Mouse (Mus musculus) hindbrain, embryonic 13.5 days (tissue): ENCODE measurements around the gene Pla2g3. TPM values are rescaled to one million over a fixed set of nuclear protein-coding genes. Genes with fewer than 3 reads are reported as not detected.

Experiments used
- ATAC-seq: fragments of 200-750 bp; cut with Nextera tagmentation; 2 replicates; pipeline ENCODE4 v1.8.0; 2017; ENCODE audit warnings: moderate TSS enrichment; ENCODE audit not compliant: low FRiP score
- H3K27ac ChIP-seq: fragments of 300-500 bp; sonication (generic); 2 replicates; pipeline ENCODE4 v1.5.1; 2015; ENCODE audit warnings: inconsistent platforms, mild to moderate bottlenecking, moderate library complexity
- H3K27me3 ChIP-seq: fragments of 300-500 bp; sonication (generic); 2 replicates; pipeline ENCODE4 v1.6.1; 2015; ENCODE audit warnings: mild to moderate bottlenecking, inconsistent platforms
- H3K36me3 ChIP-seq: fragments of 300-500 bp; sonication (generic); 2 replicates; pipeline ENCODE4 v1.6.1; 2015; ENCODE audit warnings: mild to moderate bottlenecking, inconsistent platforms
- H3K4me1 ChIP-seq: fragments of 300-500 bp; sonication (generic); replicated peaks from 2 replicates; pipeline ENCODE4 v1.6.1; 2015; ENCODE audit warnings: inconsistent platforms
- H3K4me2 ChIP-seq: fragments of 300-500 bp; sonication (generic); 2 replicates; pipeline ENCODE4 v1.6.1; 2015; ENCODE audit warnings: inconsistent platforms, mild to moderate bottlenecking, moderate library complexity
- H3K4me3 ChIP-seq: fragments of 300-500 bp; sonication (generic); 2 replicates; pipeline ENCODE4 v1.5.1; 2015; ENCODE audit warnings: mild to moderate bottlenecking, inconsistent platforms
- H3K9ac ChIP-seq: fragments of 300-500 bp; sonication (generic); 2 replicates; pipeline ENCODE4 v1.6.1; 2015; ENCODE audit warnings: mild to moderate bottlenecking, inconsistent platforms
- H3K9me3 ChIP-seq: fragments of 300-500 bp; sonication (generic); 2 replicates; pipeline ENCODE4 v1.6.1; 2016; ENCODE audit warnings: inconsistent platforms
- WGBS: fragments of 180-500 bp; shearing (Covaris S2); methylation state at CpG from one replicate; pipeline ENCODE4 v1.1.7; 2015; 5-methylcytosine and 5-hydroxymethylcytosine counted together
- polyA plus RNA-seq: library from polyadenylated mRNA; unstranded; fragments of >200 nt; fragmentation: Nextera tagmentation; extraction: Ambion mirVana; gene quantifications from 2 replicates; pipeline ENCODE4 v1.2.1, GENCODE M21; 2015

The Pla2g3 gene
- polyA plus RNA-seq, 1 experiment from 2014 or later, result 0.62 TPM

- no peaks in the 10 kb centered on the region for H3K27me3 ChIP-seq
- H3K4me2 ChIP-seq, result no peak overlapping the region
- ATAC-seq, result no peak
- H3K36me3 ChIP-seq, result peaks cover 15% of the 10 kb centered on the region
- H3K27ac ChIP-seq, result no peak overlapping the region
- no peak overlapping the region for H3K4me3 ChIP-seq
- WGBS, result 92% methylated on average over 2 of the region's 2 CpGs
- H3K9me3 ChIP-seq, result no peaks in the 10 kb centered on the region
- no peak overlapping the region for H3K9ac ChIP-seq
- H3K4me1 ChIP-seq, result no peaks in the 10 kb centered on the region; the same call in 1 of the 2 replicates
Observed at GRCm38 (mm10) chr11:3459105-3459468, 29.0 kb upstream of the Pla2g3 start.

DNA sequence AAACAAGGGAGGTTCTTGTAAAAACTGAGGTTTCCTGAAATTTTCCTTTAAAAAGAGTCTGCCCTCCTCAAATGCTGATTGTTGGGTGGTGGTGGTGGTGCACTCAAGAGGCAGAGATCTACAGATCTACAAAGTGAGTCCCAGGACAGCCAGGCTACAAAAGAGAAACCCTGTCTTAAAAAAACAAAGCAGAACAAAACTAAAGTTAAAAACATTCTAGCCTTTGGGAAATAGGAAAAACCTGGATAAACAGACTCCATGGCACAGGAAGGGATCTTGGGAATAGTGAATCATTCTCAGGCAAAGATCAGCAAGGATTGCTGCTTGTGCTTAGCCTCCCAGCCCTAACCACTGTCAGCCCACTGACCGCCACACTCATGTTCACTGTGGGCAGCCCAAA lies 25.2 kb upstream of the Pla2g3 start:
- no peak overlapping the region for H3K4me3 ChIP-seq
- no peak overlapping the region for H3K9ac ChIP-seq
- no peaks in the 10 kb centered on the region for H3K36me3 ChIP-seq
- H3K9me3 ChIP-seq, result no peaks in the 10 kb centered on the region
- no peak overlapping the region for H3K4me2 ChIP-seq
- 100% methylated on average over 1 of the region's 1 CpGs for WGBS
- no peak overlapping the region for H3K27ac ChIP-seq
- H3K27me3 ChIP-seq, result no peaks in the 10 kb centered on the region
- no peak for ATAC-seq
- no peaks in the 10 kb centered on the region for H3K4me1 ChIP-seq

DNA sequence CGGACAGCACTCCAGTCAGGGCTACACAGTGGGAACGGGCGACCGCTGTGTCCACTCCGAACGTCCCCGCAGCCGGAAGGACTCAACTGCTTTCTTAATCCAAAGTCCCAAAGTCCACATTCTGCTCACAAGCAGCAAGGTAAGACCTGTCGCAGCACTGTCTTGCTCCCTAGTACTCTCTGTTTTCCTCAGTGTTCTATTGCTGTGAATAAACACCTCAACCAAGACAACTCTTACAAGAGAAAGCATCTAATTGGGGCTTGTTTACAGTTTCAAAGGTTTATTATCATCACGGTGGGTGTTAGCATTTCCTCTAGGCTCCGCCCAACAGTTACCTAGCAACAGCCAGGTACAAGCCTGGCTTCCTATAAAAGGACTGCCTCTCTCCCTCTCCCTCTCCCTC lies 16.6 kb upstream of the Pla2g3 start:
- H3K27ac ChIP-seq, result no peak overlapping the region
- H3K4me1 ChIP-seq, result no peaks in the 10 kb centered on the region
- no peak for ATAC-seq
- no peak overlapping the region for H3K4me2 ChIP-seq
- no peaks in the 10 kb centered on the region for H3K9me3 ChIP-seq
- H3K36me3 ChIP-seq, result no peaks in the 10 kb centered on the region
- H3K4me3 ChIP-seq, result no peak overlapping the region
- 0 out of 2 replicates have a peak overlapping the region, but pooled peaks have one; percentile 15 for H3K9ac ChIP-seq
- no peaks in the 10 kb centered on the region for H3K27me3 ChIP-seq
- 32% methylated on average over 11 of the region's 11 CpGs for WGBS

GRCm38 (mm10) chr11:3472484-3472883 lies 15.6 kb upstream of the Pla2g3 start:
- H3K27ac ChIP-seq, result no peak overlapping the region
- peak; percentile 63 for ATAC-seq
- WGBS, result 21% methylated on average over 1 of the region's 1 CpGs
- H3K36me3 ChIP-seq, result no peaks in the 10 kb centered on the region
- no peak overlapping the region for H3K9ac ChIP-seq
- no peaks in the 10 kb centered on the region for H3K9me3 ChIP-seq
- no peak overlapping the region for H3K4me3 ChIP-seq
- H3K4me2 ChIP-seq, result no peak overlapping the region
- H3K27me3 ChIP-seq, result no peaks in the 10 kb centered on the region
- no peaks in the 10 kb centered on the region for H3K4me1 ChIP-seq

DNA sequence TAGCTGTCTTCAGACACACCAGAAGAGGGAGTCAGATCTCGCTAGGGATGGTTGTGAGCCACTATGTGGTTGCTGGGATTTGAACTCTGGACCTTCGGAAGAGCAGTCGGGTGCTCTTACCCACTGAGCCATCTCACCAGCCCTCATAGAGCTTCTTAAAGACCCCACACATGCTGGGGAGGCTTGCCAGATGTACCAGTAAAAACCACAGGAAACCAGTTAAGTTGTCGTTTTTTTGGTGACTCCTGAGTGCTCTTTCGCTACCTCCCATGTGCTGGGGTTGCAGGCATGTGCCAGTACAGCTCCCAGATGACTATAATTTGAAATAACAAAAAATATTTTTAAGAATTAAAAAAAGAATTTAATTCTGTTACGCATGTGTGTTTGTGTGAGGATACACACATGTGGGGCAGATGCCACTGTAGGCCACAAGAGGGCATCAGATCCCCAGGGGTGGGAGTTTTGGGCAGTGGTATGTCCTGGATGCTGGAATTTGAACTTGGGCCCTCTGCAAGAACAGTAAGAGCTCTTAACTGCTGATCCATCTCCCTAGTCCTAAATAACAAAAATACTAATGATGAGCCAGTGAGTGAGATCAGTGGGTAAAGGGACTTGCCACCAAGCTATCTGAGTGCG lies 13.5 kb upstream of the Pla2g3 start:
- no peaks in the 10 kb centered on the region for H3K36me3 ChIP-seq
- H3K4me3 ChIP-seq, result no peak overlapping the region
- no peak for ATAC-seq
- H3K4me1 ChIP-seq, result no peaks in the 10 kb centered on the region
- no peak overlapping the region for H3K4me2 ChIP-seq
- H3K27ac ChIP-seq, result no peak overlapping the region
- WGBS, result 92% methylated on average over 7 of the region's 7 CpGs
- H3K9me3 ChIP-seq, result no peaks in the 10 kb centered on the region
- no peak overlapping the region for H3K9ac ChIP-seq
- H3K27me3 ChIP-seq, result no peaks in the 10 kb centered on the region

GRCm38 (mm10) chr11:3475489-3475888 lies 12.6 kb upstream of the Pla2g3 start:
- Histone ChIP-seq H3K36me3 (no peaks in the 10 kb centered on the region), H3K4me2 (no peak overlapping the region), H3K9ac (no peak overlapping the region), H3K9me3 (no peaks in the 10 kb centered on the region), H3K27ac (no peak overlapping the region), H3K27me3 (no peaks in the 10 kb centered on the region), H3K4me1 (no peaks in the 10 kb centered on the region), H3K4me3 (no peak overlapping the region)
- no peak for ATAC-seq

- H3K36me3 ChIP-seq, result no peaks in the 10 kb centered on the region
- no peaks in the 10 kb centered on the region for H3K27me3 ChIP-seq
- ATAC-seq, result peak; percentile 36; the same call in 1 of the 2 replicates
- H3K9me3 ChIP-seq, result no peaks in the 10 kb centered on the region
- no peak overlapping the region for H3K4me3 ChIP-seq
- H3K4me1 ChIP-seq, result peaks cover 6% of the 10 kb centered on the region; the same call in 1 of the 2 replicates
- WGBS, result 59% methylated on average over 11 of the region's 11 CpGs
- H3K9ac ChIP-seq, result no peak overlapping the region
- H3K4me2 ChIP-seq, result no peak overlapping the region
- H3K27ac ChIP-seq, result no peak overlapping the region
Observed at GRCm38 (mm10) chr11:3483980-3484642, 4.0 kb upstream of the Pla2g3 start.

- Histone ChIP-seq H3K4me1 (peaks cover 6% of the 10 kb centered on the region; the same call in 1 of the 2 replicates), H3K36me3 (no peaks in the 10 kb centered on the region), H3K9me3 (no peaks in the 10 kb centered on the region), H3K4me2 (no peak overlapping the region), H3K27ac (no peak overlapping the region), H3K27me3 (no peaks in the 10 kb centered on the region), H3K4me3 (no peak overlapping the region), H3K9ac (no peak overlapping the region)
- 80% methylated on average over 7 of the region's 7 CpGs for WGBS
- ATAC-seq, result no peak
Observed at GRCm38 (mm10) chr11:3486349-3486748, 1.7 kb upstream of the Pla2g3 start.

GRCm38 (mm10) chr11:3489036-3489435 lies 952 bp downstream of the Pla2g3 start:
- Histone ChIP-seq H3K27me3 (no peaks in the 10 kb centered on the region), H3K4me1 (peaks cover 6% of the 10 kb centered on the region; the same call in 1 of the 2 replicates), H3K36me3 (no peaks in the 10 kb centered on the region), H3K4me3 (no peak overlapping the region), H3K9me3 (no peaks in the 10 kb centered on the region), H3K27ac (no peak overlapping the region), H3K9ac (no peak overlapping the region), H3K4me2 (no peak overlapping the region)
- WGBS, result 91% methylated on average over 5 of the region's 5 CpGs
- no peak for ATAC-seq

- H3K9ac ChIP-seq, result no peak overlapping the region
- no peaks in the 10 kb centered on the region for H3K9me3 ChIP-seq
- no peak overlapping the region for H3K27ac ChIP-seq
- WGBS, result 73% methylated on average over 4 of the region's 4 CpGs
- no peak overlapping the region for H3K4me2 ChIP-seq
- peaks cover 6% of the 10 kb centered on the region for H3K4me1 ChIP-seq
- ATAC-seq, result no peak
- H3K27me3 ChIP-seq, result no peaks in the 10 kb centered on the region
- H3K36me3 ChIP-seq, result no peaks in the 10 kb centered on the region
- no peak overlapping the region for H3K4me3 ChIP-seq
Observed at GRCm38 (mm10) chr11:3492748-3493147, 4.7 kb downstream of the Pla2g3 start.

DNA sequence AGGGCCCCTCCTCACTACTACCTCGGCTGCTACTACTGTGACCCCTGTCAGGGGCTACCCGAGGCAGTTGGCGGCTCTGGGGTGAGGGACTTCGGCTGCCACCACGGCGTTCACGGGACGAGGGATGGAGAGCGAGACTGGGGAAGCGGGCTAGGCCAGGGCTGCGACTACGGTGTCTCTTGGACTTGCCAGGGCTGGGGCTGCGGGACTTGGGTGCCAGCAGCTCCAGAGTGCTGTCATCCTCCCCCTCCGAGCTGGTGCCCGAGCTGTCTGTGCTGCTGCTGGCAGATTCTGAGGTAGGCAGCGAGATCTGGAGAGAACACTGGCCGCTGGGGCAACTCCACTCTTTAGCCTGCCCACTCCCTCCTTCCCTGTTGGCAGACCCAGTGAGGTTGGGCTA lies 6.8 kb downstream of the Pla2g3 start:
- Histone ChIP-seq H3K9ac (peak overlapping the region; percentile 2; the same call in 1 of the 2 replicates), H3K27me3 (no peaks in the 10 kb centered on the region), H3K4me3 (no peak overlapping the region), H3K36me3 (no peaks in the 10 kb centered on the region), H3K4me1 (no peaks in the 10 kb centered on the region; the same call in none of the 2 replicates), H3K27ac (no peak overlapping the region), H3K9me3 (no peaks in the 10 kb centered on the region), H3K4me2 (no peak overlapping the region)
- no peak for ATAC-seq
- 87% methylated on average over 17 of the region's 17 CpGs for WGBS

DNA sequence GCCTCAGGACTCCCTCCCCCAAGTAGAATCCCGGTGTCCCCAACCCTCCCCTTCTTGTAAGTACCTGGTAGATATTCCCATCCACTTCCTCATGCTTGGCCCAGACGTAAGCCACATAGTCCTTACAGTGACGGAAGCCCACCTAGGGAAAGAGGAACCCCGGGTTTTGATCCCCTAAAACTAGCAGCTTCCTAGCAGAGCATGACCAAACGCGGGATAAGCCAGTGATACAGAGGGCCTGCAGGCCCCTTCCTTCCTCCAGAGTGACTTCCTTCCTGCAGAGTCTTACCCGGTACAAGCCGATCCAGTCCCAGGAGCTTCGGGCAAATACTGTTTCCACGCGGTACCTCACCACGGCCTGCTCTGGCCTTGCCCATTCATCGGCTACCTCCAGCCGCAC lies 7.4 kb downstream of the Pla2g3 start:
- Histone ChIP-seq H3K4me2 (no peak overlapping the region), H3K27ac (no peak overlapping the region), H3K36me3 (no peaks in the 10 kb centered on the region), H3K9ac (no peak overlapping the region), H3K27me3 (no peaks in the 10 kb centered on the region), H3K4me1 (no peaks in the 10 kb centered on the region; the same call in none of the 2 replicates), H3K9me3 (no peaks in the 10 kb centered on the region), H3K4me3 (no peak overlapping the region)
- WGBS, result 89% methylated on average over 14 of the region's 14 CpGs
- ATAC-seq, result no peak

DNA sequence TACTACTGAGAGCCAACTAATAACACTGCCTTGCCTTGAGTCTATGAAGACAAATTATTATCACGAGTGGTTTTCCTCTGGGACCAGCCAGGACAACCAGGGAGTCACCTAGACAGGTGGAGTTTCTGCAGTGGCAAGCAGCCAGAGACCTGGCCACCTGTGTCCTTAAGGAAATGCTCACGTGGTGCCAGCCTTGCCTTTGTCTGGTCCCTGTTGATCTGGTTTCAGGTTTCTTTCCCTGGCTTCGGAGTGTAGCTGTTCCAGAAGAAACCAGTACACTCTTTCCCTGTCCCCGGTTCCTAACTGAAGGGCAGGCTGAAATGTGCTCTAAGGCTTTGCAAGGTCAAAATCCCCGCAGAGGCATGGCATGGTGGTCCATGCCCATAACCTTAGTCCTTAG lies 8.7 kb downstream of the Pla2g3 start:
- no peak overlapping the region for H3K27ac ChIP-seq
- H3K9me3 ChIP-seq, result no peaks in the 10 kb centered on the region
- H3K36me3 ChIP-seq, result no peaks in the 10 kb centered on the region
- ATAC-seq, result no peak
- H3K27me3 ChIP-seq, result no peaks in the 10 kb centered on the region
- no peak overlapping the region for H3K4me2 ChIP-seq
- no peak overlapping the region for H3K9ac ChIP-seq
- no peaks in the 10 kb centered on the region; the same call in none of the 2 replicates for H3K4me1 ChIP-seq
- H3K4me3 ChIP-seq, result no peak overlapping the region
- WGBS, result 66% methylated on average over 5 of the region's 5 CpGs
